Mouse (Mus musculus) cerebellum, adult 2 months (tissue): ENCODE measurements around the gene Atp5k.

Experiments used
- CTCF ChIP-seq: fragments of 200-500 bp; IDR thresholded peaks from 2 replicates; pipeline ENCODE4 v1.5.1; 2011; ENCODE audit warnings: low read depth, mild to moderate bottlenecking, control low read depth, low read length, moderate library complexity, borderline replicate concordance; ENCODE audit not compliant: insufficient read depth
- POLR2A ChIP-seq: fragments of 200-500 bp; IDR thresholded peaks from 2 replicates; pipeline ENCODE4 v1.6.1; 2011; ENCODE audit warnings: low read length, control low read depth, borderline replicate concordance; ENCODE audit not compliant: insufficient read depth

- TF ChIP-seq CTCF (no peak), POLR2A (no peak)
These were observed 10.8 kb downstream of the Atp5k start for GRCm38 (mm10) chr5:108423427-108423826.
